Mouse (Mus musculus) layer of hippocampus, postnatal 14 days (tissue): ENCODE results near the gene Zfp260. TPM values are rescaled to one million over a fixed set of nuclear protein-coding genes. Genes with fewer than 3 reads are reported as not detected.

ENCODE experiments used
- DNase-seq, 2 experiments: peaks; one replicate each; pipeline ENCODE4 v3.0.0; 2021 to 2022; ENCODE audit warnings: low spot score in 2 of 2, mixed read lengths in 1 of 2
- microRNA-seq, 2 experiments: library from miRNA; unstranded; fragments of <30 nt; microRNA quantifications; one replicate each; pipeline ENCODE4 v1.2.0; 2021
- total RNA-seq, 2 experiments: library from RNA; stranded (reverse); gene quantifications; 2 replicates each; pipeline ENCODE4 v1.2.3; 2021

Zfp260 gene
- total RNA-seq, 2 experiments from 2014 or later, result 65.1 to 72.3 TPM

GRCm38 (mm10) chr7:30121308-30122187 is 27.0 kb downstream of the Zfp260 start, which contains the start of gene Zfp382:
Gene Zfp382 (plus strand): TSS chr7:30121942.
- DNase-seq, result peak; percentile 86 to 92

DNA sequence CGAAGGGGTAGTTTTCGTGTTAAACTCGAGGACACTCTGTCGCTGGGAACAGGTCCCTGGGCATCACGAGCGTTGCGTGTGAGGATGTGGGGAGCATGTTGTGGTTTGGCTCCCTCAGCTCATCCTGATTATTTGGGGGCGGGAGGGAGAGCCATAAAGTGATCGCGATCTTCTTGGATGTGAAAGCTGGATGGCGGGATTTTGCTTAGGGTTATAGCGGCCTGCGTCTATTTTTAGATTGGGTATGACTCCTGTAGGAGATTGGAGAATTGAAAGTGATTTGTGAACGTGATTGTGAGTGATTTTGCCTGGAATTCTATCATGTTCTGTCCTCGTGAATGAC is 27.6 kb downstream of the Zfp260 start:
- DNase-seq, result no peak

GRCm38 (mm10) chr7:30129900-30130299 is 35.3 kb downstream of the Zfp260 start:
- no peak for DNase-seq

DNA sequence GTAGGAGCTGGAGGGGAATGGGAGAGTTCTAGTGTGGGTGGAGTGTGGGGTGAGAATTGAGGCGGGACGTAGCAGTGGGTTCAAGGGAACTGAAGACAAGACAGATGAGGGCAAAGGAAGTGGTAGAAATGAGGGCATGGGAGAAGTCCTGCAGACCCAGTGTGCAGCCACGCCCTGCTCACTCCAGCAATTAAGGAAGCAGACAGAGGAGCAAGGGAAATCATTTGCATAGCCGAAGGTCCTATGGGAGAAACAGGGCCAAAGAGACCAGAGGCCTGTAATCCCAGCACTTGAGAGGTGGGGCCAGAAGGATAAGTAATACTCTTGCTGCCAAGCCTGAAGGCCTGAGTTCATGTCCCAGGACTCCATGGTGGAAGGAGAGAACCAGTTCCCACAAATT is 37.8 kb downstream of the Zfp260 start:
- no peak for DNase-seq

GRCm38 (mm10) chr7:30136826-30137225 is 42.2 kb downstream of the Zfp260 start:
- DNase-seq, result peak in 1 of 2 experiments; percentile 22

DNA sequence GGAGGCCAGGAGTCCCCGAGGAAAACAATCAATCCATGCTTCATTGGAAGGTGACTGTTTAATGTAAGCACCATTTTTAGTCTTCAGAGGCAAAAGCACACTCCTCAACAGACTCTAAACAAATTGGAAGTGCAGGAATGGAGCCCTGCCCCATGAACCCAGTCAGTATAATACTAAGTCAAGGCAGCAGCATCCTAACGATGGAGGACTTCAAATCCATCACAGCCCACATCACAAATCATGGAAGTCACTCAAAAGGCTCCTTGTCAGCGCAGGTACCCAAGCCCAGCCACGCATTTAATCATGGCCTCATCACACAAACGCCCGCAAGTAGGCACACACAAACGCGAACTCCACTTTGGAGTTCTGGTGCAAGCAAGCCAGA is 48.6 kb downstream of the Zfp260 start:
- no peak for DNase-seq

DNA sequence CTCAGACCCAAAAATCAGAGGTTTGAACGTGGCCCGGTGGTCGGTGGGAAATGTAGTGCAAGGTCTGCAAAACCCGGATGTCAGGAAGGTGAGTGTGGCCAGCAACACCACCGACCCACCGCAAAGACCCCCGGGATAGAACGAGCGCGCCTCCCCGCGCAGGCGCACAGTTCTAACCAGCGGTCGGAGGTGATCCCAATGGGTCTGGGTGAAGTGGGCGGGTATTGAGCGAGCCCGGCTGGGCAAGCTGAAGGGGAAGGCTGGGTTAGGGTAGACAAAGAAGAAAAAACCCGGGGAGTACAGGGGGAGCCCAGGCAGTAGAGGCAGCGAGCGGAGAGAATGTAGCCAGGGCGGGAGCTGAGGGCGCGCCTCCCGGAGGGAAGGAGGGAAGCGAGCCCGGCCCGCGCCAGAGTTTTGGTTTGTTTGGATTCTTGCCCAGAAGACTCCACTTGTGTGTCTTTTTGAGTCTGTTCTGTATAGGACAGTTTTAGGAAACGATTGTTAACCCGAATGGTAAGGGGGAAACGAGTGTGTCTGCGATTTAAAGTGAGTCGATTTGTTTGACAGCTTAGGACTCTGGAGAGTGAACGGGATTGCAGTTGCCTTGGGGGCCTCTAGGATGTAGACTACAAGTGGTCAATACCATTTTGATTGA is 49.1 kb downstream of the Zfp260 start:
- peak; percentile 79 to 93 for DNase-seq

DNA sequence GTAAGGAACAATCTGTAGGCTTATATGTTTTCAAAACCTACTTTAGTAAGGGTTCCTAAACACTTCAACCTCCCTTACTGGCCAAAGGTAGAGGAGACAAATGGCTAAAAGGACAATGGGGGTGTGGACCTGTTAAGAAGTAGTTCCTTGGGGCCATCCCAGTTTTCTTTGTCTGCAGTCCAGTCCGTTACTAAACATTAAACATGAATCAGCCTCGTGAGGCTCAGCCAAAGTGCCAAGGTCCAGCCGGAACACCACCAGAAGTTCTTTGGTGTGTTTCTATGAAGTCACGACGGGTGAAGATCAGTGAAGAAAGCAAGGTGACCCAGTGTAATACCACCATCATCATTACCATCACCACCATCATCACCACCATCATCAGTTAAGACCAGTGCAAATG is 52.4 kb downstream of the Zfp260 start:
- DNase-seq, result no peak

GRCm38 (mm10) chr7:30154040-30154439 is 59.5 kb downstream of the Zfp260 start:
- no peak for DNase-seq

- no peak for DNase-seq
These were observed 60.9 kb downstream of the Zfp260 start for GRCm38 (mm10) chr7:30155507-30155906.

Small RNA genes within 50 kb of the gene (microRNA-seq; reads per million reads assigned to microRNA genes)
- gene Gm23368, result 0 reads per million in 2 experiments

Other genes starting within 250 kb of the Zfp260 start
- gene Zfp940, start 241.1 kb upstream of the Zfp260 start, total RNA-seq, result 10 to 100 TPM; 16.5 to 18.0 TPM
- 10 to 100 TPM; 13.5 to 14.8 TPM for gene Zfp420, start 234.8 kb upstream of the Zfp260 start, total RNA-seq
- 10 to 100 TPM; 19.9 to 20.1 TPM for gene Zfp27, start 188.2 kb upstream of the Zfp260 start, total RNA-seq
- 1 to 10 TPM; 8.2 to 9.4 TPM for gene Zfp383, start 186.6 kb upstream of the Zfp260 start, total RNA-seq
- 10 to 100 TPM; 17.3 to 17.8 TPM for gene Zfp74, start 140.7 kb upstream of the Zfp260 start, total RNA-seq
- gene Zfp568, start 110.8 kb upstream of the Zfp260 start, total RNA-seq, result 1 to 10 TPM; 5.1 to 5.3 TPM
- gene Zfp14, start 43.4 kb upstream of the Zfp260 start, total RNA-seq, result 1 to 10 TPM; 7.4 to 8.9 TPM
- gene Zfp82, start 21.9 kb upstream of the Zfp260 start, total RNA-seq, result 1 to 10 TPM; 3.6 to 4.5 TPM
- gene Gm26920, start 4.4 kb upstream of the Zfp260 start, total RNA-seq, result not detected
- 1 to 10 TPM; 6.9 to 8.5 TPM for gene Zfp566, start 4.2 kb upstream of the Zfp260 start, total RNA-seq
- gene Zfp382, start 27.2 kb downstream of the Zfp260 start, total RNA-seq, result 10 to 100 TPM; 25.3 to 27.6 TPM
- 10 to 100 TPM; 48.4 to 52.6 TPM for gene Zfp146, start 75.0 kb downstream of the Zfp260 start, total RNA-seq
- gene Cox7a1, start 89.4 kb downstream of the Zfp260 start, total RNA-seq, result 1 to 10 TPM; 6.2 to 8.6 TPM
- 100 to 1,000 TPM; 206 to 239 TPM for gene Capns1, start 104.0 kb downstream of the Zfp260 start, total RNA-seq
- 10 to 100 TPM; 53.9 to 58.0 TPM for gene Polr2i, start 137.2 kb downstream of the Zfp260 start, total RNA-seq
- gene Tbcb, start 137.5 kb downstream of the Zfp260 start, total RNA-seq, result 100 to 1,000 TPM; 135 to 139 TPM
- gene Ovol3, start 140.9 kb downstream of the Zfp260 start, total RNA-seq, result not detected
- under 1 TPM; 0.35 to 0.67 TPM for gene Thap8, start 185.3 kb downstream of the Zfp260 start, total RNA-seq
- 1 to 10 TPM; 2.7 to 3.0 TPM for gene Wdr62, start 185.6 kb downstream of the Zfp260 start, total RNA-seq
- 100 to 1,000 TPM; 501 to 515 TPM for gene Clip3, start 197.0 kb downstream of the Zfp260 start, total RNA-seq
- gene Alkbh6, start 213.9 kb downstream of the Zfp260 start, total RNA-seq, result 10 to 100 TPM; 41.6 to 45.9 TPM
- 1 to 10 TPM; 4.2 to 5.8 TPM for gene Syne4, start 220.0 kb downstream of the Zfp260 start, total RNA-seq
- gene E130208F15Rik, start 227.0 kb downstream of the Zfp260 start, total RNA-seq, result under 1 TPM; 0.43 to 0.74 TPM
- gene Sdhaf1, start 229.1 kb downstream of the Zfp260 start, total RNA-seq, result 1 to 10 TPM; 7.8 to 8.9 TPM